Mouse (Mus musculus) lung, postnatal 25 days (tissue): ENCODE measurements around the gene Hist1h2bc.

ENCODE experiments used
- DNase-seq: peaks from one replicate; pipeline ENCODE4 v3.0.0; 2022; ENCODE audit warnings: low spot score

Gene Hist1h2bc

GRCm38 (mm10) chr13:23737091-23737490 is 53.1 kb downstream of the Hist1h2bc start:
- no peak for DNase-seq

- DNase-seq, result no peak
Observed at GRCm38 (mm10) chr13:23738041-23738440, 54.0 kb downstream of the Hist1h2bc start.

- DNase-seq, result peak; percentile 93
Observed at GRCm38 (mm10) chr13:23738677-23739068, 54.7 kb downstream of the Hist1h2bc start, which contains the start of gene Hist1h1c. Hist1h1c (plus strand) TSS chr13:23738808.

- peak; percentile 98 for DNase-seq
Observed at GRCm38 (mm10) chr13:23739069-23739921, 55.3 kb downstream of the Hist1h2bc start.

GRCm38 (mm10) chr13:23739922-23740252 is 55.9 kb downstream of the Hist1h2bc start:
- DNase-seq, result no peak

GRCm38 (mm10) chr13:23740256-23740840 is 56.3 kb downstream of the Hist1h2bc start:
- DNase-seq, result no peak

- no peak for DNase-seq
Observed at GRCm38 (mm10) chr13:23740910-23741309, 56.9 kb downstream of the Hist1h2bc start.

- no peak for DNase-seq
Observed at GRCm38 (mm10) chr13:23742007-23742406, 58.0 kb downstream of the Hist1h2bc start.
